Mouse (Mus musculus) kidney, postnatal 4 days (tissue): ENCODE results near the gene D7Ertd443e.
A peak's percentile ranks its signal among the peaks of the same experiment; 100 is the strongest.

Experiments
- DNase-seq, 2 experiments: peaks; one replicate each; pipeline ENCODE4 v3.0.0; 2021; ENCODE audit warnings: mixed read lengths in 2 of 2

The D7Ertd443e gene

DNA sequence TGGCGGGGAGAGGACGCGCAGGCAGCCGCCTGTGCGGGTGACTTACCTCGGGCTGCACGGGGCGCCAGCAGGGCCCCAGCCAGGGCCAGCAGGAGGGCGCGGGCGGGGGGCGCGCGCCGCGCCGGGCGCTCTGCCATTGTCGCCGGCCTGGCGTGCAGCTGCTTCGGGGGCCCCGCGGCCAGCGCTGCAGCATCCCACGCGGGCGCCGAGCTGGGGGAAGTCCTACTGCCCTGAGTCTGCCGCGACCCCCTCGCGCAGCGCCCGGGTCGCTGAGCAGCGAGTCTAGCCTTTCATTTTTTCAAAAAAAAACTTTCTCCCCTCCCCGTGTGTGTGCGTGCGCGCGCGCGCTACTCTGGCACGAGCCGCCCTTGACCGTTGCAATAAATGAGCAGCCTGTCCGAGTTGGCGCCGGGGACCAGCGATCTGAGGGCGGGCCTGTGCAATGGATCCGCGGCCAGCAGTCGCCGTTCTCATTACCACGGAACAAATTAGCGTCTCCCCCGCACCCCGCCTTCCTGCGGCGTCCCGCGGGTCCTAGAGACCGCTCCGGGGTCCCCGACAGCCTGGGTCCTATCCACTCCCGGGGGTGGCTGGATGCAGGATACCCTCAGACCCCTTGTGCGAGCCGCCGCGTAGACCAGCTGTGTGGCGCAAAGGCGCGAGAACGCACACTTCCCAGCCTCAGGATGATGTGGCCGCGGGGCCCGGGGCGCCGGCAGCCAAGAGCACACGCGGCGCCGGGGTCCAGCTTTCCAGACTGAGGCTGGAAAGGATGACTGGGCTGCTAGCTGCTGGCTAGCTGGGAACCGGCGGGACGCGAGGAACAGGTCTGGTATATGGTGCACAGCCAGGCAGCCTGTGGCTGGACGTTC lies 160.5 kb downstream of the D7Ertd443e start:
- DNase-seq: peak; percentile 83 to 88

DNA sequence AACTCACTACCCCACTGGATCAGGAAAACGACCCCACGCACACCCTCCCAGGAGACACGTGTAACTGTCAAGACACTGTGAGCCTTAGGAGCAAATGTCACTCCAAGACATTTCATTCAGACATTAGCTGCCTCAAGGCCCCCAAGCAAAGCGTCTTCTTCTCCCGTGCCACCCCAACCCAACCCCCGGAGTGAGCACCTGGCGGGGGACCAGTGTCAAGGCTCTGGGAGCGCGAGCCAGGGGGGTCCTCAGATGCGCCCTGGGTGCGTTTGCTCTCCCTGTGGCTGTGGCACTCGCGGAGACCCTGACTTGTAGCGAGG lies 161.1 kb downstream of the D7Ertd443e start:
- peak in 1 of 2 experiments; percentile 46 for DNase-seq

GRCm38 (mm10) chr7:134223444-134224161 lies 161.9 kb downstream of the D7Ertd443e start:
- DNase-seq: peak; percentile 92
